Mouse (Mus musculus) urinary bladder, postnatal 14 days (tissue): ENCODE data around the gene Dazap1.

Experiments
- DNase-seq: peaks from one replicate; pipeline ENCODE4 v3.0.0; 2021; ENCODE audit warnings: low spot score

Gene Dazap1

GRCm38 (mm10) chr10:80271870-80272585, 10.7 kb downstream of the Dazap1 start:
- DNase-seq, result no peak

- DNase-seq, result no peak
Observed at GRCm38 (mm10) chr10:80273847-80274246, 12.6 kb downstream of the Dazap1 start.

- no peak for DNase-seq
Observed at GRCm38 (mm10) chr10:80276238-80276637, 15.0 kb downstream of the Dazap1 start.

GRCm38 (mm10) chr10:80278390-80278789, 17.1 kb downstream of the Dazap1 start:
- DNase-seq, result no peak

GRCm38 (mm10) chr10:80279273-80279672, 18.0 kb downstream of the Dazap1 start:
- no peak for DNase-seq

GRCm38 (mm10) chr10:80281304-80281703, 20.0 kb downstream of the Dazap1 start:
- DNase-seq, result no peak

GRCm38 (mm10) chr10:80281921-80282371, 20.7 kb downstream of the Dazap1 start:
- DNase-seq, result peak; percentile 60

- DNase-seq, result peak; percentile 47
Observed at GRCm38 (mm10) chr10:80282481-80283441, 21.5 kb downstream of the Dazap1 start.

GRCm38 (mm10) chr10:80285222-80286070, 24.2 kb downstream of the Dazap1 start:
- no peak for DNase-seq

GRCm38 (mm10) chr10:80288097-80288496, 26.8 kb downstream of the Dazap1 start:
- DNase-seq, result no peak

GRCm38 (mm10) chr10:80288657-80289056, 27.4 kb downstream of the Dazap1 start:
- no peak for DNase-seq

GRCm38 (mm10) chr10:80292251-80293146, 31.2 kb downstream of the Dazap1 start, which contains the start of gene Rps15:
Rps15 (plus strand) TSS chr10:80292453.
- DNase-seq, result peak; percentile 96

- DNase-seq, result no peak
Observed at GRCm38 (mm10) chr10:80293325-80293724, 32.0 kb downstream of the Dazap1 start.

- DNase-seq, result no peak
Observed at GRCm38 (mm10) chr10:80294311-80294710, 33.0 kb downstream of the Dazap1 start.

GRCm38 (mm10) chr10:80294788-80295303, 33.6 kb downstream of the Dazap1 start:
- no peak for DNase-seq

GRCm38 (mm10) chr10:80295618-80296425, 34.5 kb downstream of the Dazap1 start, which contains the start of gene Apc2:
Apc2 (plus strand) TSS chr10:80295977.
- DNase-seq, result peak; percentile 67

GRCm38 (mm10) chr10:80296824-80297223, 35.5 kb downstream of the Dazap1 start:
- DNase-seq, result no peak

GRCm38 (mm10) chr10:80297526-80298133, 36.3 kb downstream of the Dazap1 start:
- DNase-seq, result no peak
